ENCODE assay signal across 12 mouse cellular contexts in the genomic region with DNA sequence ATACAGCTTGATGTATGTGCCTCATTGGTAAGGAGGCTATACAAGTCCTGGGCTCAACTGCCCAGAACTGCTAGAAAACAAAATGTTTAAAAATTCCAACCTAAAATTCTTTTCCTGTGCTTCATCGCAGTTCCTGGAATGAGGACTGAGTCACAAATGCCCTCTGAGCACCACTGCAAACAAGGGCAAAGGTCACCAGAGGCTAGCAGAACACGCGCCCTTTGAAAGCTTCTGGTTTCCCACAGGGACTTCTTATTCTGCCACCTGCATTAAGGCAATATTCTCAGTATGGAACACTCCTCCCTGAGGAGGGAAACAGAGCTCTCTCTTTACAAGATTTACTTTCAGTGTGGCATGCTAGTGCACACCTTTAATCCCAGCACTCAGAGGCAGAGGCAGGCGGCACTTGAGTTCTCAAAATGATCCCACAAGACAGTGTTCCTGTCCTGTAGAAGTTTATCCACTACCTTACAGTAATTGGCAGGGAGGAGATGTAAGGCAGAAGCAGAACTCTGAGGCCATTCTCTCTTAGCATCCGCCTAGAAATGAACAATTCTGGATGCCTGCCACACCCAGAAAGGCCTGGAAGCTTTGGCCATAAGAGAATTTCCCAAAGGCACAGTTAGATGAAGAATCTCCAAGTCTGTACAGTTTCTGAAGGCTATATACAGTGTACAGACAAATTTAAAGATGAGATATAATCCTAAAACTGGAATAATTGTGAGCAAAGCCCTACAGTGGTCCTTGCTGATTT. TPM values are rescaled to one million over a fixed set of nuclear protein-coding genes. Genes with fewer than 3 reads are reported as not detected.
DNase-seq lines count a peak whose midpoint lies in the region; ATAC-seq and TF ChIP-seq lines count a peak whose summit lies in the region.
"Had no signal": no experiment of that assay in that cellular context is flagged by ENCODE, and none has a peak within 500 bp of the region (broad histone marks: within the 10 kb centered on the region; RNA-seq: fewer than 3 reads in every experiment).

No protein-coding gene starts in this region.

- peaks cover 3% of the 10 kb centered on the region; the same call in 1 of the 2 replicates for H3K36me3 ChIP-seq in kidney, embryonic 14.5 days (ENCODE audit: control insufficient read depth, insufficient read depth, low read length)
- peaks cover 21% of the 10 kb centered on the region for H3K36me3 ChIP-seq in C2C12 (ENCODE audit: control insufficient read depth, insufficient read depth)

- WGBS in kidney, embryonic 14.5 days = 66% methylated on average over 5 of the region's 5 CpGs

- H3K4me2 ChIP-seq in kidney, embryonic 14.5 days (replicated peaks; ENCODE audit: low read depth, low read length) = no peak overlapping the region
- H3K4me2 ChIP-seq: hindbrain, embryonic 15.5 days; midbrain, embryonic 11.5 days had no signal

- H3ac ChIP-seq in C2C12 (ENCODE audit: control insufficient read depth, insufficient read length, low read depth) = no peak overlapping the region

- no peaks in the 10 kb centered on the region for H3K27me3 ChIP-seq in kidney, embryonic 14.5 days (ENCODE audit: control insufficient read depth, insufficient read depth, low read length)
- no peaks in the 10 kb centered on the region for H3K27me3 ChIP-seq in C2C12 (ENCODE audit: control insufficient read depth, insufficient read depth, insufficient read length)
- H3K27me3 ChIP-seq: hindbrain, embryonic 15.5 days had no signal

- H3K79me2 ChIP-seq in C2C12 (ENCODE audit: control insufficient read depth, insufficient read depth) = peaks cover 72% of the 10 kb centered on the region

- no peaks in the 10 kb centered on the region for H3K9me3 ChIP-seq in kidney, embryonic 14.5 days (ENCODE audit: control insufficient read depth, low read length)
- H3K9me3 ChIP-seq: hindbrain, embryonic 15.5 days had no signal

- no peak overlapping the region for H3K4me3 ChIP-seq in kidney, embryonic 14.5 days (ENCODE audit: low read length)
- no peak overlapping the region for H3K4me3 ChIP-seq in C2C12 (ENCODE audit: insufficient read depth, poor library complexity, severe bottlenecking)
- H3K4me3 ChIP-seq: hindbrain, embryonic 15.5 days had no signal

- peaks cover 6% of the 10 kb centered on the region; the same call in 1 of the 2 replicates for H3K4me1 ChIP-seq in kidney, embryonic 14.5 days (ENCODE audit: control insufficient read depth, insufficient read depth, low read length)

- no peak for TF ChIP-seq CTCF in C2C12 (IDR thresholded peaks at IDR 0.05; ENCODE audit: control insufficient read depth, insufficient read depth, insufficient read length)

- ATAC-seq in kidney, embryonic 14.5 days (ENCODE audit: low FRiP score, low TSS enrichment) = no peak
- no peak for ATAC-seq in cerebellum, adult (ENCODE audit: insufficient number of reproducible peaks, low FRiP score, low TSS enrichment)
- ATAC-seq: forebrain, embryonic 16.5 days had no signal

- peaks cover 23% of the 10 kb centered on the region for H3K79me3 ChIP-seq in C2C12 (ENCODE audit: low read depth)

- DNase-seq in kidney, adult 11 months = peak; percentile 51
- peak; percentile 42 for DNase-seq in adipocyte (ENCODE audit: low spot score)
- peak; percentile 61 for DNase-seq in kidney, adult 9 months
- no peak for DNase-seq in testis, postnatal 14 days (ENCODE audit: low spot score)
- no peak for DNase-seq in adrenal gland, postnatal 25 days
- DNase-seq: thymus, postnatal 4 days had no signal

- no peak overlapping the region for H3K9ac ChIP-seq in kidney, embryonic 14.5 days (ENCODE audit: low read depth, low read length)
- H3K9ac ChIP-seq: hindbrain, embryonic 15.5 days had no signal

- H3K27ac ChIP-seq in kidney, embryonic 14.5 days (ENCODE audit: low read depth, low read length) = no peak overlapping the region
- H3K27ac ChIP-seq: hindbrain, embryonic 15.5 days had no signal

TF ChIP-seq in C2C12, 6 proteins besides CTCF, POLR2A, EP300 and RAD21:
- TF ChIP-seq MYOD1 (IDR thresholded peaks at IDR 0.05; ENCODE audit: control insufficient read depth, insufficient read length, low read depth) (peak; percentile 41), MAX (IDR thresholded peaks at IDR 0.05) (no peak), MYOG (IDR thresholded peaks at IDR 0.05; ENCODE audit: control insufficient read depth, extremely low read depth, insufficient read length) (no peak), USF1 (IDR thresholded peaks at IDR 0.05; ENCODE audit: low read depth) (no peak), FOSL1 (IDR thresholded peaks at IDR 0.05; ENCODE audit: insufficient read depth, low read length, poor library complexity, severe bottlenecking) (peak; percentile 67)

RNA-seq across cellular contexts. Expression of a gene that starts 56.1 kb away (rescaled TPM):
- 103 and 129 TPM in 2 replicates for polyA plus RNA-seq in kidney, embryonic 14.5 days (2014; fragmentation: Nextera tagmentation; extraction: Ambion mirVana)
- 50.2 TPM for polyA plus RNA-seq in C2C12 (2012; fragmentation: generic; extraction: Trizol)
- total RNA-seq in adrenal gland, postnatal 25 days (2021) = 381 and 406 TPM in 2 replicates

Comparison
In these comparisons a context has a peak if more than half of its experiments do, and no peak if none do; other contexts are left out.
1. DNase-seq: peak in kidney, adult 11 months (single experiment), adipocyte (single experiment) and kidney, adult 9 months (single experiment); none in testis, postnatal 14 days (single experiment) and adrenal gland, postnatal 25 days (single experiment).